Mouse (Mus musculus) myocyte (in vitro differentiated cells): Measurements from ENCODE around the gene Ebf4. TPM values are rescaled to one million over a fixed set of nuclear protein-coding genes. Genes with fewer than 3 reads are reported as not detected.

ENCODE experiments used
- H3K27me3 ChIP-seq: one replicate; pipeline ENCODE4 v1.6.1; 2011; ENCODE audit not compliant: control insufficient read depth, insufficient read depth, insufficient read length
- H3K36me3 ChIP-seq: one replicate; pipeline ENCODE4 v1.6.1; 2011; ENCODE audit not compliant: control insufficient read depth, insufficient read depth
- H3K4me2 ChIP-seq: one replicate; pipeline ENCODE4 v1.6.1; 2011; ENCODE audit warnings: low read depth, control low read depth
- H3K4me3 ChIP-seq: one replicate; pipeline ENCODE4 v1.5.1; 2011; ENCODE audit warnings: mild to moderate bottlenecking, control low read depth, moderate library complexity
- H3K79me2 ChIP-seq: one replicate; pipeline ENCODE4 v1.6.1; 2011; ENCODE audit not compliant: control insufficient read depth, insufficient read depth
- H3ac ChIP-seq: one replicate; pipeline ENCODE4 v1.6.1; 2011; ENCODE audit not compliant: control insufficient read depth, insufficient read length
- CEBPB ChIP-seq: IDR thresholded peaks from 2 replicates; pipeline ENCODE4 v1.6.1; 2011; ENCODE audit warnings: mild to moderate bottlenecking, moderate library complexity; ENCODE audit not compliant: poor library complexity, insufficient read depth, severe bottlenecking
- E2F4 ChIP-seq: IDR thresholded peaks from one replicate; pipeline ENCODE4 v1.6.1; 2011; ENCODE audit warnings: mild to moderate bottlenecking, control low read depth, moderate library complexity; ENCODE audit not compliant: insufficient read depth
- MAX ChIP-seq: IDR thresholded peaks from one replicate; pipeline ENCODE4 v1.6.1; 2011; ENCODE audit warnings: low read depth, mild to moderate bottlenecking, control low read depth
- MYOD1 ChIP-seq, 3 experiments: IDR thresholded peaks; one replicate each; pipeline ENCODE4 v1.6.1; 2011; ENCODE audit warnings: control low read depth in 2 of 3, low read depth in 2 of 3, mild to moderate bottlenecking in 2 of 3, moderate library complexity in 1 of 3; ENCODE audit not compliant: insufficient read length in 2 of 3, control insufficient read depth in 1 of 3
- MYOG ChIP-seq, 3 experiments: IDR thresholded peaks; one replicate each; pipeline ENCODE4 v1.6.1; 2011; ENCODE audit warnings: control low read depth in 2 of 3, low read depth in 2 of 3, mild to moderate bottlenecking in 2 of 3; ENCODE audit not compliant: insufficient read length in 2 of 3, control insufficient read depth in 1 of 3, insufficient read depth in 1 of 3
- POLR2A ChIP-seq: IDR thresholded peaks from one replicate; pipeline ENCODE4 v1.6.1; 2011; ENCODE audit warnings: low read depth, mild to moderate bottlenecking, control low read depth, moderate library complexity; ENCODE audit not compliant: insufficient read length
- POLR2AphosphoS2 ChIP-seq: IDR thresholded peaks from one replicate; pipeline ENCODE4 v1.6.1; 2011; ENCODE audit warnings: low read depth, control low read depth; ENCODE audit not compliant: insufficient read length
- REST ChIP-seq: IDR thresholded peaks from one replicate; pipeline ENCODE4 v1.6.1; 2011; ENCODE audit warnings: mild to moderate bottlenecking, control low read depth, moderate library complexity; ENCODE audit not compliant: insufficient read depth, insufficient read length
- SRF ChIP-seq: IDR thresholded peaks from one replicate; pipeline ENCODE4 v1.6.1; 2011; ENCODE audit warnings: low read depth; ENCODE audit not compliant: control insufficient read depth, insufficient read length
- TCF12 ChIP-seq: IDR thresholded peaks from one replicate; pipeline ENCODE4 v1.6.1; 2011; ENCODE audit warnings: mild to moderate bottlenecking, control low read depth; ENCODE audit not compliant: poor library complexity, insufficient read depth, severe bottlenecking
- TCF3 ChIP-seq: IDR thresholded peaks from one replicate; pipeline ENCODE4 v1.6.1; 2011; ENCODE audit warnings: low read depth, control low read depth; ENCODE audit not compliant: insufficient read length
- USF1 ChIP-seq: IDR thresholded peaks from one replicate; pipeline ENCODE4 v1.6.1; 2011; ENCODE audit warnings: low read depth, mild to moderate bottlenecking, control low read depth, moderate library complexity
- polyA plus RNA-seq: library from polyadenylated mRNA; unstranded; fragments of >200 nt; fragmentation: generic; extraction: Trizol; gene quantifications from one replicate; pipeline ENCODE4 v1.2.1, GENCODE M21; 2012; ENCODE audit warnings: missing spikeins

Ebf4 gene
- polyA plus RNA-seq, 1 experiment, result 0.10 TPM

DNA sequence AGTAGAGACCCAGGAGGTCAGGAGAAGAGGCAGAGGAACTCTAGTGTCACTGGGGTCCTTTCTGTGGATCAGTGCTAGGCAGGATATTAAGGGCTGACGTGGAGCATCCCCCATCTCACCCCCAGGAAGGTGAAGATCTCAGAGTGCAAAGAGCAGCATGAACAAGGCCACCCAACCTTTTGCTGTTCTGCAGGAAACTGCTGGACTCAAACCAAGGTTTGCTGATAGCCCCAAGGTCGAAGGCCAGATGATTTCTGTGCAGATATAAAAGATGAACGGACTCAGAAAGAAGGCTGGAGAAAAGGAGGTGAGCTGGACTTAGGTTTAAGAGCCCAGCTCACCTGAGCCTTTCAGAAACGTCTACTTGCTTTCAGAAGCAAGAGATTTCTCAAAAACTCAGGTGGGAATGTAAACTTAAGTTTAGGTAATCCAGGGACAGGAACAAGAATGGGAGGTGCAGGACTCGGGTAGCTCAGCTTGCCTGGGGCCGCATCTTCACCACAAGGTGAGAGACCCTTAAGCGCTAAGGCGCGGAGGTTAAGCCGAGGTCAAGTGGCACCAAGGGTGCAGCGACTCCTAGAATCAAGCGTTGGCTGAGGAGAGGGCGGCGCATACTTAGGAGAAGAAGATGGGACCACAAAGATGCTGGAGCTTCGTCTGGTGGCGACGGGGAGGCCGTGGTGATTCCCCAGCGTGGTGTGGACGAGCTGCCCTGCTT is 592 bp upstream of the Ebf4 start:
- Histone ChIP-seq H3K27me3 (peaks cover 25% of the 10 kb centered on the region), H3K36me3 (no peaks in the 10 kb centered on the region), H3K4me3 (no peak overlapping the region), H3ac (no peak overlapping the region), H3K79me2 (no peaks in the 10 kb centered on the region), H3K4me2 (no peak overlapping the region)
- TF ChIP-seq REST (no peak), MYOG (IDR thresholded peaks at IDR 0.05; ENCODE audit: control insufficient read depth in 1 of 3, insufficient read depth in 1 of 3, insufficient read length in 2 of 3, low read depth in 2 of 3) (no peak), CEBPB (no peak), E2F4 (no peak), MAX (no peak), TCF3 (no peak), USF1 (no peak), MYOD1 (IDR thresholded peaks at IDR 0.05; ENCODE audit: control insufficient read depth in 1 of 3, insufficient read length in 2 of 3, low read depth in 2 of 3) (no peak), POLR2A (no peak), TCF12 (no peak), POLR2AphosphoS2 (no peak), SRF (no peak)

DNA sequence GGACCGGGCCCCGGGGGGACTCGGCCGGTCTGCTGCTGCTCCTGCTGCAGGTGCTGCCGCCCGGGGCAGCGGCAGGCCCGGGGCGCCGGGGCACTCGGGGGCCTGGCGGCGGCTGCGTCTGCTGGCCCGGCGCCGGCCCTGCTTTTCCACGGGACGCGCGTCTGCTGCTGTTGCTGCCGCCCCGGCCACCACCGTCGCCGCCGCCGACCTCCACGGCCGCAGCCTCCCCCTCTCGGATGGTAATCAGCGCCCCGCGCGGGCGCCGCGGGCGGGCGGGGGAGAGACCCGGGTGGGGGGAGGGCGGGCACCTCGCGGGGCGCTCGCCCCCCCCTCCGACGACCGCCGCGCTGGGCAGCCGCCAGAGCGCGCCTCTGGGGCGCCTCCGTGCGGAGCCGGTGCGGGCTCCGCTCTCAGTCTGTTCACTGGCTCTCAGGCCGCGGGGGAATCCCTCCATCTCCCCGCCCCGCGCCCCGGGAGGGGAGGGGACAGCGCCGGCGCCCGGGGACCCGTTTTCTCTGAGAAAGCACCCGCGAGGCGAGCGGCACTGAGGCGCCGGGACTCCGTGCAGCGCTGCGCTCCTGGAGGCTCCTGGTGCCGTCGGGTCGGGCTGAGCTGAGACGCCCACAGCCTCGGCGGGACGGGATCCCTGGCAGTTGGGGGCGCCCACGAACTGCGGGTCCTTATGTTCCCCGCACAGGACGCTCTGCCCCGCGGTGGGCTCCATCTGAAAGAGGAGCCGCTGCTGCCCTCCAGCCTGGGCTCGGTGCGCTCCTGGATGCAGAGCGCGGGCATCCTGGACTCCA is 563 bp downstream of the Ebf4 start:
- TF ChIP-seq MAX (no peak), SRF (no peak), POLR2AphosphoS2 (no peak), TCF3 (no peak), POLR2A (no peak), USF1 (no peak), REST (no peak), MYOD1 (IDR thresholded peaks at IDR 0.05; ENCODE audit: control insufficient read depth in 1 of 3, insufficient read length in 2 of 3, low read depth in 2 of 3) (no peak), MYOG (IDR thresholded peaks at IDR 0.05; ENCODE audit: control insufficient read depth in 1 of 3, insufficient read depth in 1 of 3, insufficient read length in 2 of 3, low read depth in 2 of 3) (no peak), CEBPB (no peak), E2F4 (no peak), TCF12 (no peak)
- H3K79me2 ChIP-seq, result no peaks in the 10 kb centered on the region
- H3K36me3 ChIP-seq, result no peaks in the 10 kb centered on the region
- peaks cover 25% of the 10 kb centered on the region for H3K27me3 ChIP-seq
- H3ac ChIP-seq, result no peak overlapping the region
- peak overlapping the region; percentile 38 for H3K4me2 ChIP-seq
- no peak overlapping the region for H3K4me3 ChIP-seq

- no peak overlapping the region for H3ac ChIP-seq
- no peaks in the 10 kb centered on the region for H3K36me3 ChIP-seq
- H3K4me3 ChIP-seq, result no peak overlapping the region
- H3K4me2 ChIP-seq, result peak overlapping the region; percentile 18
- no peak for TF ChIP-seq TCF12
- TF ChIP-seq MYOD1 (IDR thresholded peaks at IDR 0.05; ENCODE audit: control insufficient read depth in 1 of 3, insufficient read length in 2 of 3, low read depth in 2 of 3), result no peak
- TF ChIP-seq TCF3, result no peak
- TF ChIP-seq REST, result no peak
- TF ChIP-seq POLR2A, result no peak
- no peak for TF ChIP-seq MAX
- no peak for TF ChIP-seq USF1
- no peaks in the 10 kb centered on the region for H3K79me2 ChIP-seq
- peaks cover 25% of the 10 kb centered on the region for H3K27me3 ChIP-seq
Measured at GRCm38 (mm10) chr2:130296134-130296745, 1.3 kb downstream of the Ebf4 start.

- TF ChIP-seq E2F4 (no peak), USF1 (no peak), TCF3 (no peak), CEBPB (no peak), REST (no peak), MYOD1 (IDR thresholded peaks at IDR 0.05; ENCODE audit: control insufficient read depth in 1 of 3, insufficient read length in 2 of 3, low read depth in 2 of 3) (no peak), POLR2A (no peak), MAX (no peak)
- H3K27me3 ChIP-seq, result peaks cover 25% of the 10 kb centered on the region
- H3ac ChIP-seq, result no peak overlapping the region
- H3K36me3 ChIP-seq, result no peaks in the 10 kb centered on the region
- H3K79me2 ChIP-seq, result no peaks in the 10 kb centered on the region
- H3K4me2 ChIP-seq, result no peak overlapping the region
- no peak overlapping the region for H3K4me3 ChIP-seq
Measured at GRCm38 (mm10) chr2:130297580-130297979, 2.6 kb downstream of the Ebf4 start.

- H3ac ChIP-seq, result no peak overlapping the region
- TF ChIP-seq CEBPB, result no peak
- TF ChIP-seq POLR2A, result no peak
- TF ChIP-seq USF1, result no peak
- TF ChIP-seq MYOD1 (IDR thresholded peaks at IDR 0.05; ENCODE audit: control insufficient read depth in 1 of 3, insufficient read length in 2 of 3, low read depth in 2 of 3), result no peak
- TF ChIP-seq MAX, result no peak
- TF ChIP-seq REST, result no peak
- TF ChIP-seq TCF3, result no peak
- no peak for TF ChIP-seq MYOG (IDR thresholded peaks at IDR 0.05; ENCODE audit: control insufficient read depth in 1 of 3, insufficient read depth in 1 of 3, insufficient read length in 2 of 3, low read depth in 2 of 3)
- no peak for TF ChIP-seq E2F4
- no peak for TF ChIP-seq POLR2AphosphoS2
- TF ChIP-seq TCF12, result no peak
- TF ChIP-seq SRF, result no peak
- H3K4me3 ChIP-seq, result no peak overlapping the region
- no peaks in the 10 kb centered on the region for H3K79me2 ChIP-seq
- peaks cover 6% of the 10 kb centered on the region for H3K27me3 ChIP-seq
- H3K4me2 ChIP-seq, result no peak overlapping the region
- no peaks in the 10 kb centered on the region for H3K36me3 ChIP-seq
Measured at GRCm38 (mm10) chr2:130303014-130303413, 8.0 kb downstream of the Ebf4 start.
